Mouse (Mus musculus) megakaryocyte, embryonic 14.5 days (primary cell): Measurements from ENCODE around the gene Hes2. TPM values are rescaled to one million over a fixed set of nuclear protein-coding genes. Genes with fewer than 3 reads are reported as not detected.

Experiments used
- H3K27me3 ChIP-seq: replicated peaks from 2 replicates; pipeline ENCODE3; 2012; ENCODE audit warnings: inconsistent platforms
- H3K36me3 ChIP-seq: replicated peaks from 2 replicates; pipeline ENCODE3; 2012; ENCODE audit warnings: low read length, inconsistent platforms, mixed read lengths
- H3K4me1 ChIP-seq: 2 replicates; pipeline ENCODE4 v1.6.1; 2012; ENCODE audit warnings: inconsistent platforms
- H3K4me3 ChIP-seq: replicated peaks from 2 replicates; pipeline ENCODE3; 2012; ENCODE audit warnings: moderate library complexity, mild to moderate bottlenecking, inconsistent platforms
- H3K9me3 ChIP-seq: 2 replicates; pipeline ENCODE4 v1.6.1; 2012; ENCODE audit warnings: inconsistent platforms
- FLI1 ChIP-seq: IDR thresholded peaks from 2 replicates; pipeline ENCODE4 v1.6.1; 2012; ENCODE audit warnings: low read length, inconsistent platforms, mixed read lengths
- GATA1 ChIP-seq: IDR thresholded peaks from 3 replicates; pipeline ENCODE4 v1.6.1; 2012; ENCODE audit warnings: mixed read lengths, low read length, inconsistent platforms, borderline replicate concordance
- polyA plus RNA-seq: library from polyadenylated mRNA; stranded (reverse); fragments of >175 nt; gene quantifications from 2 replicates; pipeline ENCODE4 v1.2.3, GENCODE M21; 2012; ENCODE audit warnings: low replicate concordance; ENCODE audit not compliant: insufficient read depth

Hes2 gene
- polyA plus RNA-seq, 1 experiment, result not detected

GRCm38 (mm10) chr4:152130771-152131653 is 27.7 kb upstream of the Hes2 start:
- Histone ChIP-seq H3K27me3 (peaks cover 91% of the 10 kb centered on the region), H3K9me3 (peaks cover 26% of the 10 kb centered on the region), H3K4me3 (peak overlapping the region; percentile 92), H3K36me3 (peaks cover 22% of the 10 kb centered on the region), H3K4me1 (peaks cover 61% of the 10 kb centered on the region)
- no peak for TF ChIP-seq GATA1
- no peak for TF ChIP-seq FLI1

- peaks cover 12% of the 10 kb centered on the region for H3K36me3 ChIP-seq
- TF ChIP-seq FLI1, result no peak
- no peak for TF ChIP-seq GATA1
- H3K4me1 ChIP-seq, result peaks cover 62% of the 10 kb centered on the region
- peaks cover 16% of the 10 kb centered on the region for H3K9me3 ChIP-seq
- peaks cover 84% of the 10 kb centered on the region for H3K27me3 ChIP-seq
- H3K4me3 ChIP-seq, result peak overlapping the region; percentile 92
Observed at GRCm38 (mm10) chr4:152131809-152132771, 26.6 kb upstream of the Hes2 start.

- peaks cover 77% of the 10 kb centered on the region for H3K27me3 ChIP-seq
- TF ChIP-seq FLI1, result no peak
- TF ChIP-seq GATA1, result no peak
- no peak overlapping the region for H3K4me3 ChIP-seq
- peaks cover 7% of the 10 kb centered on the region for H3K36me3 ChIP-seq
- peaks cover 11% of the 10 kb centered on the region for H3K9me3 ChIP-seq
- H3K4me1 ChIP-seq, result peaks cover 62% of the 10 kb centered on the region
Observed at GRCm38 (mm10) chr4:152132772-152133169, 25.9 kb upstream of the Hes2 start.

- no peak for TF ChIP-seq GATA1
- TF ChIP-seq FLI1, result no peak
- Histone ChIP-seq H3K4me1 (peaks cover 65% of the 10 kb centered on the region), H3K9me3 (peaks cover 7% of the 10 kb centered on the region), H3K36me3 (peaks cover 2% of the 10 kb centered on the region), H3K27me3 (peaks cover 72% of the 10 kb centered on the region), H3K4me3 (no peak overlapping the region)
Observed at GRCm38 (mm10) chr4:152133213-152133612, 25.5 kb upstream of the Hes2 start.

GRCm38 (mm10) chr4:152134507-152134906 is 24.2 kb upstream of the Hes2 start:
- no peak overlapping the region for H3K4me3 ChIP-seq
- H3K27me3 ChIP-seq, result peaks cover 59% of the 10 kb centered on the region
- H3K9me3 ChIP-seq, result no peaks in the 10 kb centered on the region
- no peaks in the 10 kb centered on the region for H3K36me3 ChIP-seq
- TF ChIP-seq GATA1 (no peak), FLI1 (no peak)
- peaks cover 68% of the 10 kb centered on the region for H3K4me1 ChIP-seq

- H3K4me1 ChIP-seq, result peaks cover 64% of the 10 kb centered on the region
- TF ChIP-seq FLI1, result no peak
- TF ChIP-seq GATA1, result no peak
- H3K9me3 ChIP-seq, result no peaks in the 10 kb centered on the region
- H3K36me3 ChIP-seq, result no peaks in the 10 kb centered on the region
- H3K4me3 ChIP-seq, result no peak overlapping the region
- H3K27me3 ChIP-seq, result peaks cover 51% of the 10 kb centered on the region
Observed at GRCm38 (mm10) chr4:152135363-152135762, 23.3 kb upstream of the Hes2 start.

- Histone ChIP-seq H3K27me3 (peaks cover 47% of the 10 kb centered on the region), H3K36me3 (no peaks in the 10 kb centered on the region), H3K4me3 (peak overlapping the region; percentile 10), H3K4me1 (peaks cover 63% of the 10 kb centered on the region), H3K9me3 (no peaks in the 10 kb centered on the region)
- TF ChIP-seq FLI1 (no peak), GATA1 (no peak)
Observed at GRCm38 (mm10) chr4:152136112-152136875, 22.4 kb upstream of the Hes2 start.

GRCm38 (mm10) chr4:152136876-152137250 is 21.8 kb upstream of the Hes2 start:
- Histone ChIP-seq H3K4me3 (no peak overlapping the region), H3K27me3 (peaks cover 47% of the 10 kb centered on the region), H3K9me3 (no peaks in the 10 kb centered on the region), H3K4me1 (peaks cover 57% of the 10 kb centered on the region), H3K36me3 (no peaks in the 10 kb centered on the region)
- TF ChIP-seq FLI1 (no peak), GATA1 (no peak)
